Mouse (Mus musculus) kidney, embryonic 16.5 days (tissue): ENCODE data around the gene Gm17190. TPM values are rescaled to one million over a fixed set of nuclear protein-coding genes. Genes with fewer than 3 reads are reported as not detected.
"Not testable (repeated sequence)": the region's sequence is repeated elsewhere in the genome, so short reads cannot be mapped to it uniquely, and the experiment has no call there.

Experiments used
- ATAC-seq: fragments of 200-750 bp; cut with Nextera tagmentation; 2 replicates; pipeline ENCODE4 v1.8.0; 2017; ENCODE audit warnings: moderate TSS enrichment; ENCODE audit not compliant: low FRiP score, low TSS enrichment
- H3K27ac ChIP-seq: fragments of 300-500 bp; sonication (generic); 2 replicates; pipeline ENCODE4 v1.5.1; 2014; ENCODE audit warnings: low read length
- H3K27me3 ChIP-seq: fragments of 300-500 bp; sonication (generic); 2 replicates; pipeline ENCODE4 v1.6.1; 2014; ENCODE audit warnings: low read length, control low read depth, mixed read lengths; ENCODE audit not compliant: insufficient read depth
- H3K36me3 ChIP-seq: fragments of 300-500 bp; sonication (generic); 2 replicates; pipeline ENCODE4 v1.6.1; 2014; ENCODE audit warnings: low read length, control low read depth, mixed read lengths; ENCODE audit not compliant: insufficient read depth
- H3K4me1 ChIP-seq: fragments of 300-500 bp; sonication (generic); 2 replicates; pipeline ENCODE4 v1.6.1; 2014; ENCODE audit warnings: low read length, control low read depth, mixed read lengths; ENCODE audit not compliant: insufficient read depth
- H3K4me2 ChIP-seq: fragments of 300-500 bp; sonication (generic); replicated peaks from 2 replicates; pipeline ENCODE4 v1.6.1; 2014; ENCODE audit warnings: low read depth, low read length
- H3K4me3 ChIP-seq: fragments of 300-500 bp; sonication (generic); 2 replicates; pipeline ENCODE4 v1.5.1; 2014; ENCODE audit warnings: mild to moderate bottlenecking, low read length
- H3K9ac ChIP-seq: fragments of 300-500 bp; sonication (generic); replicated peaks from 2 replicates; pipeline ENCODE4 v1.6.1; 2014; ENCODE audit warnings: low read length
- H3K9me3 ChIP-seq: fragments of 300-500 bp; sonication (generic); 2 replicates; pipeline ENCODE4 v1.6.1; 2016; ENCODE audit warnings: low read length, control low read depth
- WGBS: fragments of 180-500 bp; shearing (Covaris S2); extraction: QIAGEN DNeasy Blood & Tissue Kit; methylation state at CpG from one replicate; pipeline ENCODE4 v1.1.7; 2014; 5-methylcytosine and 5-hydroxymethylcytosine counted together
- polyA plus RNA-seq: library from polyadenylated mRNA; unstranded; fragments of >200 nt; fragmentation: Nextera tagmentation; extraction: Ambion mirVana; gene quantifications from 2 replicates; pipeline ENCODE4 v1.2.1, GENCODE M21; 2015

Gm17190 gene
- not detected in 2 replicates for polyA plus RNA-seq

- not testable (repeated sequence) for H3K4me3 ChIP-seq, H3K36me3 ChIP-seq, H3K4me1 ChIP-seq, H3K9me3 ChIP-seq, H3K9ac ChIP-seq, H3K4me2 ChIP-seq, H3K27ac ChIP-seq, ATAC-seq, H3K27me3 ChIP-seq
- WGBS, result 94% methylated on average over 1 of the region's 1 CpGs
Observed at GRCm38 (mm10) chr13:96081754-96082153, at the start of gene Gm17190. Gm17190 (plus strand) TSS chr13:96082054.

- ATAC-seq, result no peak
- Histone ChIP-seq H3K4me3 (no peak overlapping the region), H3K4me1 (no peaks in the 10 kb centered on the region), H3K4me2 (no peak overlapping the region), H3K27ac (no peak overlapping the region), H3K36me3 (no peaks in the 10 kb centered on the region), H3K9me3 (no peaks in the 10 kb centered on the region), H3K9ac (no peak overlapping the region), H3K27me3 (no peaks in the 10 kb centered on the region)
- 74% methylated on average over 1 of the region's 1 CpGs for WGBS
Observed at GRCm38 (mm10) chr13:96039536-96039935, 42.3 kb upstream of the Gm17190 start.

- no peak overlapping the region for H3K27ac ChIP-seq
Observed at GRCm38 (mm10) chr13:96040275-96041042, 41.4 kb upstream of the Gm17190 start.

GRCm38 (mm10) chr13:96045396-96045795 is 36.5 kb upstream of the Gm17190 start:
- H3K4me1 ChIP-seq, result no peaks in the 10 kb centered on the region
- no peaks in the 10 kb centered on the region for H3K36me3 ChIP-seq
- H3K9ac ChIP-seq, result no peak overlapping the region
- no peak overlapping the region for H3K27ac ChIP-seq
- 82% methylated on average over 5 of the region's 5 CpGs for WGBS
- no peak overlapping the region for H3K4me2 ChIP-seq
- no peak for ATAC-seq
- no peaks in the 10 kb centered on the region for H3K27me3 ChIP-seq
- H3K4me3 ChIP-seq, result no peak overlapping the region
- H3K9me3 ChIP-seq, result no peaks in the 10 kb centered on the region

More at GRCm38 (mm10) chr13:96040275-96041042, 41.4 kb upstream of the Gm17190 start:
- Histone ChIP-seq H3K9me3 (no peaks in the 10 kb centered on the region), H3K36me3 (no peaks in the 10 kb centered on the region), H3K4me1 (no peaks in the 10 kb centered on the region), H3K4me2 (no peak overlapping the region), H3K9ac (no peak overlapping the region), H3K4me3 (no peak overlapping the region), H3K27me3 (no peaks in the 10 kb centered on the region)
- WGBS, result 67% methylated on average over 11 of the region's 11 CpGs
- no peak for ATAC-seq

GRCm38 (mm10) chr13:96052755-96053154 is 29.1 kb upstream of the Gm17190 start:
- 88% methylated on average over 3 of the region's 3 CpGs for WGBS
- ATAC-seq, result no peak
- no peak overlapping the region for H3K9ac ChIP-seq
- H3K27me3 ChIP-seq, result no peaks in the 10 kb centered on the region
- no peaks in the 10 kb centered on the region for H3K4me1 ChIP-seq
- H3K4me3 ChIP-seq, result no peak overlapping the region
- H3K9me3 ChIP-seq, result no peaks in the 10 kb centered on the region
- no peak overlapping the region for H3K4me2 ChIP-seq
- H3K36me3 ChIP-seq, result no peaks in the 10 kb centered on the region
- no peak overlapping the region for H3K27ac ChIP-seq

- Histone ChIP-seq H3K9me3 (no peaks in the 10 kb centered on the region; the same call in 1 of the 2 replicates), H3K4me2 (no peak overlapping the region), H3K27ac (no peak overlapping the region), H3K36me3 (no peaks in the 10 kb centered on the region), H3K4me1 (no peaks in the 10 kb centered on the region), H3K4me3 (no peak overlapping the region), H3K9ac (no peak overlapping the region), H3K27me3 (no peaks in the 10 kb centered on the region)
- WGBS, result 51% methylated on average over 8 of the region's 8 CpGs
- ATAC-seq, result no peak
Observed at GRCm38 (mm10) chr13:96073555-96073954, 8.3 kb upstream of the Gm17190 start.

GRCm38 (mm10) chr13:96081276-96081675 is 578 bp upstream of the Gm17190 start, which contains the start of gene Gm20075:
Gm20075 (minus strand) TSS chr13:96081376.
- not testable (repeated sequence) for H3K4me3 ChIP-seq, H3K36me3 ChIP-seq, H3K4me1 ChIP-seq, ATAC-seq, H3K27ac ChIP-seq, H3K4me2 ChIP-seq, H3K27me3 ChIP-seq, H3K9me3 ChIP-seq, H3K9ac ChIP-seq
- WGBS, result 84% methylated on average over 3 of the region's 3 CpGs

- Histone ChIP-seq H3K27ac (no peak overlapping the region), H3K27me3 (no peaks in the 10 kb centered on the region), H3K4me3 (no peak overlapping the region), H3K4me1 (no peaks in the 10 kb centered on the region), H3K36me3 (no peaks in the 10 kb centered on the region), H3K9me3 (no peaks in the 10 kb centered on the region), H3K4me2 (no peak overlapping the region), H3K9ac (no peak overlapping the region)
- no peak for ATAC-seq
- 87% methylated on average over 7 of the region's 7 CpGs for WGBS
Observed at GRCm38 (mm10) chr13:96085581-96086302, 3.9 kb downstream of the Gm17190 start.

- Histone ChIP-seq H3K4me2 (no peak overlapping the region), H3K27me3 (no peaks in the 10 kb centered on the region), H3K27ac (no peak overlapping the region), H3K9ac (no peak overlapping the region), H3K4me3 (no peak overlapping the region), H3K9me3 (no peaks in the 10 kb centered on the region), H3K4me1 (no peaks in the 10 kb centered on the region), H3K36me3 (no peaks in the 10 kb centered on the region)
- WGBS, result 79% methylated on average over 4 of the region's 4 CpGs
- ATAC-seq, result no peak
Observed at GRCm38 (mm10) chr13:96090929-96091328, 9.1 kb downstream of the Gm17190 start.

GRCm38 (mm10) chr13:96106367-96106766 is 24.5 kb downstream of the Gm17190 start:
- no peak overlapping the region for H3K4me2 ChIP-seq
- H3K4me1 ChIP-seq, result peaks cover 3% of the 10 kb centered on the region; the same call in 1 of the 2 replicates
- H3K27me3 ChIP-seq, result no peaks in the 10 kb centered on the region
- WGBS, result 53% methylated on average over 4 of the region's 4 CpGs
- H3K27ac ChIP-seq, result no peak overlapping the region
- no peak overlapping the region for H3K9ac ChIP-seq
- H3K9me3 ChIP-seq, result no peaks in the 10 kb centered on the region
- no peak overlapping the region for H3K4me3 ChIP-seq
- no peak for ATAC-seq
- H3K36me3 ChIP-seq, result no peaks in the 10 kb centered on the region
